Mouse (Mus musculus): ENCODE measurements around the gene Rab30.
"Not testable (repeated sequence)": the region's sequence is repeated elsewhere in the genome, so short reads cannot be mapped to it uniquely, and the experiment has no call there.

Rab30 gene

DNA sequence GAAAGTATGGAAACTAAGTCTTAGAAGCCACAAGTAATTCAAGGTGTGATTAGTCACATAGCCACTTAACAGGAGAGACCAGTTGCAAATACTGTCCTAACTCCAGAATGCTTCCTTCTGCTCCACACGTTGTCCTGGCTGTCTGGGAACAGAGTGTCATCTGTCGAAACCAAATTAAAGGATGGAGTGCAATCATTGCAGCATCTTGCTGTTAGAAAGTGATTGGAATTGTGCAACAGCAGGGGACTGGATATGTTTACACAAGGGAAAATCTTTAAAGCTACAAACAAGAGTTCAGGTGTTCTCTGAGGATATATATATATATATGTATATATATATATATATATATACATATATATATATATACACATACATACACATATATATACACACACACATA lies 9.0 kb downstream of the Rab30 start:
- no peak for DNase-seq (ENCODE audit: low spot score)

DNA sequence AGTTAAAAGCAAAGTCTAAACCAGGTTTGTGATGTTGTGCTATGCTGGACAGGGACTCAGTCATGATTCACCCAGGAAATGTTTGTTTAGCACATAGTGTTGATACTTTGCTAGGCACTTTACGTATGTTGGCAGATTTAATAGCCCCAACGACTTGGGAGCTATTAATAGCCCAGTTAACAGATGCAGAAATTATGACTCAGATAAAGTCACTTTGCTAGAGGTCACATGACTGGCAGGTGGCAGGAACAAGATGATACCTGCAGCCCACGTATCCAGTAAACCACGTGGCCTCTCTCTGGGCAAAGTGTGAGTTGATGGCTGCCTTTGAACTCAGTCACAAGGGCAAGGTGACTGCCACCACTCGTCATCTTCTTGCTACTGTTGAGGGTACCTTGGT lies 16.7 kb downstream of the Rab30 start:
- no peak for DNase-seq (ENCODE audit: low spot score)

GRCm38 (mm10) chr7:92760651-92761050 lies 19.2 kb downstream of the Rab30 start:
- DNase-seq (ENCODE audit: low spot score): no peak

- DNase-seq (ENCODE audit: low spot score): no peak
These were observed 19.8 kb downstream of the Rab30 start for GRCm38 (mm10) chr7:92761161-92761560.

GRCm38 (mm10) chr7:92765426-92765825 lies 24.0 kb downstream of the Rab30 start:
- no peak for DNase-seq (ENCODE audit: low spot score)

DNA sequence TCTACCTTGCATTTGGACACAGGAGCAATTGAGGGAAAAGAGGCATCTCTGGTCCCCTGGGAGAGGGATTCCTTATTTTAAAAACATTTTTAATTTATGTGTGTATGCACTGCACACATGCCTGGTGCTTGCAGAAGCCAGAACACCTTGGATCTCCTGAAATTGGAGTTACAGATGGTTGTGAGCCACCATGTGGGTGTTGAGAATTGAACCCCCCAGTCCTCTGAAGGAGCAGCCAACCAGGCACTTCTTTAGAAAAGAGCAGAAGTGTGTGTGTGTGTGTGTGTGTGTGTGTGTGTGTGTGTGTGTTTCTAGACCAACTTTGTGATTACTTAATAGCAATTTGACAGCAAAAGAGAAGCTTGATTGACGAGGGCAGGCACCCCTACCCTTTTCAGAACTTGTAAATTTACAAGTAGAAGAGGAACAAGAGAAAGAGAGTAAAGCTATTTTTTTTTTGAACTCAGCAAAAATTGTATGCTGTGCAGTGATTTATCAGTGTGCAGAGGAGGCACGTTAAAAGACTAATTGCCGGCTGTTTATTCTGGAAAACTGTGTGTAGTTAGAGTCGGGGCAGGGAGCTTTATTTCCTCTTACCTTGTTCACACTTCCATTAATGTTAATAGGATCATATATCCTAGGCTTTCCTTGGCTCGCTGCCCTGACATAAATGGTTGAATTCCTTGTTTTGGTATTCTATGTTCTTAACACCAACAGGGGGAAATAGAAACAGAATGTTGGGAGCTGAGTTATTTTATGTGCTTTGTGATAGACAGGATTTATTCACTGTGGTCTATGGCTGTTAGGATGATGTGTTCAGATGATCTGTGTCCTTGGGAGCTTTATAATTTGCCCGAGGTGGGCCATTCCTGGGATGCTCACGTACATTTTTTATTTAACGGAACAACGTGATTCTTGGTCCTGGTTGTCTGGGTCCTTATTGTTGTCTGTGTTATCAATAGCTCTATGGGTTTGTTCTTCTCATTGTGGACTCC lies 25.0 kb downstream of the Rab30 start:
- no peak for DNase-seq (ENCODE audit: low spot score)

DNA sequence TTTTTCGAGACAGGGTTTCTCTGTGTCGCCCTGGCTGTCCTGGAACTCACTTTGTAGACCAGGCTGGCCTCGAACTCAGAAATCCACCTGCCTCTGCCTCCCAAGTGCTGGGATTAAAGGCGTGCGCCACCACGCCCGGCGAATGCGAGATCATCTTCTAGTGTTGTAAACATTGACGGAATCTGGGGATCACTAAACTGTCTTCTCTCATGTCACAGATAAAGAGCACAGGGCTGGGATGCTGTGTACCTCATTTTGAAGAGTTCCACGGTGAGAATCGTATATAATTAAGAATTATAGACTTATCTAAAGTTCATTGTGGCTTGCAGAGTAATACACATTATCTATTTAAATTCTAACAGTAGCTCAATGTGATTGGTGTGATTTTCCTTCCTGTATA lies 26.7 kb downstream of the Rab30 start:
- not testable (repeated sequence) for DNase-seq (ENCODE audit: low spot score)

GRCm38 (mm10) chr7:92768859-92769258 lies 27.5 kb downstream of the Rab30 start:
- no peak for DNase-seq (ENCODE audit: low spot score)

DNA sequence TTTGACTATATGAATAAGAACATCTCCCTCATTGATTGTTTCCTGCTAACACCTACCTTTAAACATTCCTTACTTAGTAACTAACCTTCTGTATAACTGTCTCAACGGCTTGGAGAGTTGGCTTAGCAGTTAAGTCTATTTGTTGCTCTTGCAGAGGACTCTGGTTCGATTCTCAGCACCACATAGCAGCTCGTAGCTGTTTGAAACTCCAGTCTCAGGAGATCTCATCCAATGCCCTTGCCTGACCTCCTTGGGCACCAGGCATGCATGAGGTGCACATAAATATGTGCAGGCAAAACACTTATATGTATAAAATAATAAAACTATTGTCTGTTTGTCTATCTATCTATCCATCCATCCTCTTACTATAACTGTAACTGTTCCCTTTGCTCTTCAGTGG lies 31.6 kb downstream of the Rab30 start:
- no peak for DNase-seq (ENCODE audit: low spot score)

DNA sequence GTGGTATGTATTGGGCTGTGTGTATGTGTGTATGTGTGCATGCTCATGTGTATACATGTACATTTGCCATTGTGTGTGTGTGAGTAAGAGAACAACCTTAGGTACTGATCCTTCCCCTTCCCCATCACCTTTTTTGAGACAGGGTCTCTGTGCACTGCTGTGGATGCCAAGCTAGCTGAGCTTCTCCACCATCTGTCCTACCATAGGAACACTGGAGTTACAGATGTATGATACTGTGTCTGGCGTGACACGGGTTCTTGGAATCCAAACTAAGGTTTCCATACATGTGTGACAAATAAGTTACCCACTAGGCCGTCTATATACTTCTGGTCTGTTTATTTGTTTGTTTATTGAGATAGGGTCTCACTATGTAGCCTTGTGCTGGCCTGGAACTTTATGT lies 32.2 kb downstream of the Rab30 start:
- no peak for DNase-seq (ENCODE audit: low spot score)

GRCm38 (mm10) chr7:92774741-92775140 lies 33.3 kb downstream of the Rab30 start:
- DNase-seq (ENCODE audit: low spot score): no peak

GRCm38 (mm10) chr7:92775703-92776102 lies 34.3 kb downstream of the Rab30 start:
- no peak for DNase-seq (ENCODE audit: low spot score)

DNA sequence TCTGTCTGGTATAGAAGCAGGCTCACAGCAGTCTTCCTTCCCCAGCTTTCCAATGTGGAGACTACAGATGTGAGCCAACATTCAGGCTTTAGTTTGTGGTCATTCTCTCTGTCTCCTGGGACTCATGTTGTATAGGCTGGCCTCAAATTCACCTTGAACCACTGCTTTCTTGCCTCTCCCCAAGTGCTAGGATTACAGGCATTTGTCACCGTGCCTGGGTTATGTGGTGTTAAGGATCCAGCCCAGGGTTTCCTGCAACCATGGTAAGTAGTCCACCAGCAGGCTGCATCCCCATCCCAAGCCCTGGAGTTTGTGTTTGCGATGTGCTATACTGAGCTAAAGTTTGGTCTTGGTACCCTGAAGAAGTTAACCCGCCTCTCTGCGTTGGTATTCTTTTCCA lies 35.2 kb downstream of the Rab30 start:
- no peak for DNase-seq (ENCODE audit: low spot score)

GRCm38 (mm10) chr7:92777108-92777973 lies 35.9 kb downstream of the Rab30 start:
- DNase-seq (ENCODE audit: low spot score): peak; percentile 16

- no peak for DNase-seq (ENCODE audit: low spot score)
These were observed 37.7 kb downstream of the Rab30 start for GRCm38 (mm10) chr7:92779058-92779457.

GRCm38 (mm10) chr7:92781361-92781760 lies 40.0 kb downstream of the Rab30 start:
- DNase-seq (ENCODE audit: low spot score): no peak

DNA sequence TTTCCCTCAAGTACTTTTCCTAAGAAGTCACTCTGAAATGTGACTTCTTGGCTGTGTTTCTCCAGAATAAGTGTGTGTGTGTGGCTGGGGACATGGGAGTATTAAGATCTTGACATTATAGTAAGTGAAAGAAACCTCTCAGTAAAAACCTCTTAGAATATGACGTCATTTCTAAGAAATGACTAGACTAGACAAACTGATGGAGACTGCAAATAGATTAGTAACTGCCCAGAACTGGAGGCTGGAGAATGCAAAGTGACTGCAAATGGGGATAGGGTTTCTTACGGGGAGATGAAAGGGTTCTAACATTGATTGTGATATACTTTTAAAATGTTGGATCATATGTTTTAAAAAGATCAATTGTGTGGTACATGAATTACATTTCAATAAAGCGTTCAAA lies 40.5 kb downstream of the Rab30 start:
- no peak for DNase-seq (ENCODE audit: low spot score)

GRCm38 (mm10) chr7:92782511-92782910 lies 41.1 kb downstream of the Rab30 start:
- DNase-seq (ENCODE audit: low spot score): no peak

DNA sequence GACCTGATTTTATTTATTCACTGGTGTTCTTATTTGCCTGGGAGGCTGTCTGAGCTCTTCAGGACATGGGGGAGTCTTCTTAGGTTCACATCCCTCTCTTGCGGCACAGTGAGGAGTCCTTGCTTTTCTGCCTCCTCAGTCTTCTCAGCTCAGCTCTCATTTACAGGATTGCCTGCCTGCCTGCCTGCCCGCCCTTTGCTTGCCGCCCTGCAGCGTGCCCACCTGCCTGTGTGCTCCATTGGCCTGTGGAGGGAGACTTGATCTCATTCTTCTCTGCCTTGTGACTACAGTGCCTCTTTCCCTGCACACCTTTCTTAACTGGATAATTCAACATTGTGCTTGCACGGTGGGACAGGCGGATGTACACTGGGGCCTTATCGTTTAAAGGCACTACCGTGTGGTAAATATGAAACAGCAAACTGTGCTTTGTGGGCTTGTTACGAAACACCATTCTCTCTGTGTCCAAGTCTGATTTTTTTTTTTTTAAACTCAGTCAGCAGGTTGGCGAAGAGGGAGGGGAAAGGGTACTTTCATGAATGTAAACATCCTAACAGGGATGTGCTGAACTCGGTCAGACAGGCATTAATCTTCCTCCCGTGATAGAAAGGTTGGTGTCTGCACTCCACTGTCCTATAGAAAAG lies 41.9 kb downstream of the Rab30 start:
- no peak for DNase-seq (ENCODE audit: low spot score)

GRCm38 (mm10) chr7:92783914-92784313 lies 42.5 kb downstream of the Rab30 start:
- DNase-seq (ENCODE audit: low spot score): no peak

GRCm38 (mm10) chr7:92795749-92796148 lies 54.3 kb downstream of the Rab30 start:
- DNase-seq (ENCODE audit: low spot score): no peak

GRCm38 (mm10) chr7:92796813-92797212 lies 55.4 kb downstream of the Rab30 start:
- no peak for DNase-seq (ENCODE audit: low spot score)
